Mouse (Mus musculus): ENCODE data around the gene Myb.

The Myb gene

DNA sequence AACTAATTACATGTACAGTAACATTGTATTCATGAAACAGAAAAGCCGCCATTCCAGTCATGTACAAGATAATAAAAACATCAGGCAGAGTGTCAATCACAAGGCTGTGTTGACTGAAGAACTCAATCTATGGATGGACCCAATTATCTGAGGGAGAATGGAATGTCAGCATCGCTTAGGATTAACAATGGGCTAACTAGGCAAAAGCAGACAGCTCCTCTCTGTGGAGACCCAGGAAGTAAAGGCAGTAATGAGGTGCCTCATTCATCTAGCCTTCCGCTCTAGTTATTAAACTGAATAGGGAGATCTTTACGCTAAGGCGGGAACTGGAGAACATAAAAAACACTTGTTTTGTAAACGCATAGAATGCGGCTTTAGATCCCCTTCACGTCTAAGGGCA lies 78.3 kb downstream of the Myb start:
- peak; percentile 24 for DNase-seq (ENCODE audit: low read depth, low spot score)

DNA sequence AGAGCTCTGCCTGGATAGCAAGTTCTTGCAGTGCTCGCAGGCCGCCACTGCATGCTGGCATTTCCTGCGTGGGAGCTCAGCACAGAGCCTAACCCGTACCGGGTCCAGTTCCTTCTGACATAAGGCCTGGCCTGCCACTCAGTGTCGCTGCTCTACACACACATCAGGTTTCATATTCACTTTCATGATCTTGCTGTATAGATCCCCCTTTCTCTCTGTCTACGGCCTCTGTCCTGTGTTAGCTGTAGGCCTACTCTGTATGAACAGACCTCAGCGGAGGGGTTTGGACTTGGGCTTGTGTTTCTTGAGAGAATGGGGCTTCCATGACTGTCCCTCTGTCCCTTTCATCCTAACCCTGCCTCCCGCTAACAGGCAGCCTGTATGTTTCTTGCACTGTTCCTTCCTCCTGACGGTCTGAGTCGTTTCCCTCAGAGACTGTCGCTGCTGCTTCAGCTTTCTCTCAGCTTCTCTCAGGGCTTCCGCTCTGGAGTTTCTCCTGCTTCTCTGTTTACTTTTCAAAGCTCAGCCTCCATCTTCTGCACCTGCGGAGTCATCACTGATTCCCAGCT lies 83.5 kb downstream of the Myb start:
- no peak for DNase-seq (ENCODE audit: low read depth, low spot score)

DNA sequence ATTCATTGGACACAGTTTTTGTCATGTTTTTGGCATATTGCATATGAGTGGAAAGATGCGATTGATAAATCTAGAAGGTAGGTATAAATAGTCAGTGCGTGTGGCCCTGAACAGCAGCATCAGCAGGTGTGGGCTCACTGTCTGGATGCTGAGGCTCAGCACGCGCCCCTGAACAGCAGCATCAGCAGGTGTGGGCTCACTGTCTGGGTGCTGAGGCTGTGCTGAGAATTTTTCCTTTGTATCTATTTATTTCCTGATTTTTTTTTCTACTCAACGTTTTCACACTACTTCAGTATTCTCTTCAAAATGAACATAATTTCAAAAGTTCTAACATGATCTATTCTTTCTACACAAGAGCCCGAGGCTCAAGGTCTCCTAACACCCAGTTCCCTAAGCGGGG lies 84.1 kb downstream of the Myb start:
- DNase-seq (ENCODE audit: low read depth, low spot score), result no peak

DNA sequence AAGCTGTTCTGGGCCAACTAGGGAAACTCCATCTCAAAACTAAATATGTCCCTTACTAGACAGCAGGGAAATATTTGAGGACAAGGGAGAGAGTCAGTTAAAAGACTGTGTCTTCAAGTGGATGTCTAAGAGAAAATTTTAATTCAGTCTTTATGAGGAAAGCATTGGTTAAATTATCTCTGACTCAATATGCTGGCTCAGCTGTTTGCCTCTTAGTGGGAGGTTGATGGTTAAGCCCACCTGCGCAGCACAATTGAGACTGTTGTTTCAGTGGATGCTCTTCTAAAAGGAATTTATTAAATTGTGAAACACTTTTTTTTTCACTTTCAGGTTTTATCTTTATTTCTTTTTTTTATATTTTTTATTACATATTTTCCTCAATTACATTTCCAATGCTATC lies 84.6 kb downstream of the Myb start:
- DNase-seq (ENCODE audit: low read depth, low spot score), result no peak

Data from ES-CJ7 (cell line).